Mouse (Mus musculus) cortical plate, adult 2 months (tissue): Measurements from ENCODE around the gene D630003M21Rik.

Experiments
- CTCF ChIP-seq: fragments of 200-500 bp; IDR thresholded peaks from 2 replicates; pipeline ENCODE4 v1.5.1; 2011; ENCODE audit warnings: mild to moderate bottlenecking, control low read depth, low read length; ENCODE audit not compliant: insufficient read depth; ENCODE audit errors: extremely low read depth
- POLR2A ChIP-seq: fragments of 200-500 bp; IDR thresholded peaks from 2 replicates; pipeline ENCODE4 v1.6.1; 2011; ENCODE audit warnings: mild to moderate bottlenecking, low read length, control low read depth; ENCODE audit not compliant: insufficient read depth; ENCODE audit errors: extremely low read depth

DNA sequence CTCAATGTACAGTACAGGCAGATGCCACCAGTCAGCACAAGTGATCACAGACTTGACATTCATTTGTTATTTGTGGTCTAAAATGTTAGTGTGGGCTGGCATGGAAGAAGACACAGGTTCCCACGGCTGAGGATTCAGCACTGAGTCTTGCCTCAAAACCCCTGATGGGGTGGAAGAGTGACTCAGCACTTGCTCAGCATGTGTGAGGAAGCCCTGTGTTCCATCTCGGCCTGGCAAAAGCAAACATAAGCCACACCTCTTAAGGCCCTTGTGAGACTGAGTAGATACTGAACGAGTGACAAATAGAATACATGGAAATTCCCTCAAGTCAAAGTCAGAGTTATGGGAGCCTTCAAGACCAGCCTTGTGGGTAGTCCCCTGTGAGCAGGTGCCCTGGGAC is 4.1 kb upstream of the D630003M21Rik start:
- TF ChIP-seq POLR2A, result no peak
- TF ChIP-seq CTCF, result no peak
